Mouse (Mus musculus): ENCODE data around the gene Fut11. TPM values are rescaled to one million over a fixed set of nuclear protein-coding genes. Genes with fewer than 3 reads are reported as not detected.

Fut11 gene
- polyA plus RNA-seq, 1 experiment from 2014 or later: 24.9 TPM

GRCm38 (mm10) chr14:20660827-20661660, 33.7 kb upstream of the Fut11 start:
- Histone ChIP-seq H3K4me2 (peak overlapping the region; percentile 87), H3K36me3 (no peaks in the 10 kb centered on the region), H3K4me3 (replicated peaks) (peak overlapping the region; percentile 67), H3K9ac (replicated peaks) (peak overlapping the region; percentile 83), H3K9me3 (no peaks in the 10 kb centered on the region), H3K27ac (peak overlapping the region; percentile 96), H3K4me1 (replicated peaks) (peaks cover 30% of the 10 kb centered on the region), H3K27me3 (peaks cover 19% of the 10 kb centered on the region)
- WGBS: 1% methylated on average over 52 of the region's 52 CpGs
- peak; percentile 58 for ATAC-seq (ENCODE audit: insufficient number of reproducible peaks, insufficient read depth, low FRiP score, low TSS enrichment, low read depth)

GRCm38 (mm10) chr14:20661661-20662331, 33.0 kb upstream of the Fut11 start:
- H3K9ac ChIP-seq (replicated peaks): peak overlapping the region; percentile 83
- 12% methylated on average over 19 of the region's 19 CpGs for WGBS
- H3K27me3 ChIP-seq: peaks cover 22% of the 10 kb centered on the region
- H3K4me1 ChIP-seq (replicated peaks): peaks cover 30% of the 10 kb centered on the region
- peak overlapping the region; percentile 67 for H3K4me3 ChIP-seq (replicated peaks)
- H3K36me3 ChIP-seq: no peaks in the 10 kb centered on the region
- no peaks in the 10 kb centered on the region for H3K9me3 ChIP-seq
- peak overlapping the region; percentile 87 for H3K4me2 ChIP-seq
- ATAC-seq (ENCODE audit: insufficient number of reproducible peaks, insufficient read depth, low FRiP score, low TSS enrichment, low read depth): peak; percentile 29; the same call in 1 of the 2 replicates
- H3K27ac ChIP-seq: peak overlapping the region; percentile 96

GRCm38 (mm10) chr14:20662740-20663139, 32.0 kb upstream of the Fut11 start:
- H3K9ac ChIP-seq (replicated peaks): peak overlapping the region; percentile 83; the same call in 1 of the 2 replicates
- H3K4me2 ChIP-seq: peak overlapping the region; percentile 87
- 81% methylated on average over 3 of the region's 3 CpGs for WGBS
- no peaks in the 10 kb centered on the region for H3K36me3 ChIP-seq
- peaks cover 27% of the 10 kb centered on the region for H3K27me3 ChIP-seq
- H3K4me3 ChIP-seq (replicated peaks): peak overlapping the region; percentile 67
- no peak for ATAC-seq (ENCODE audit: insufficient number of reproducible peaks, insufficient read depth, low FRiP score, low TSS enrichment, low read depth)
- peaks cover 30% of the 10 kb centered on the region for H3K4me1 ChIP-seq (replicated peaks)
- no peak overlapping the region; the same call in 1 of the 2 replicates for H3K27ac ChIP-seq
- no peaks in the 10 kb centered on the region for H3K9me3 ChIP-seq

GRCm38 (mm10) chr14:20663601-20664000, 31.2 kb upstream of the Fut11 start:
- H3K4me3 ChIP-seq (replicated peaks): peak overlapping the region; percentile 18; the same call in 1 of the 2 replicates

GRCm38 (mm10) chr14:20664436-20664835, 30.3 kb upstream of the Fut11 start:
- peaks cover 30% of the 10 kb centered on the region for H3K4me1 ChIP-seq (replicated peaks)
- whole genome bisulfite sequencing: 54% methylated on average over 3 of the region's 3 CpGs
- peaks cover 35% of the 10 kb centered on the region for H3K27me3 ChIP-seq
- H3K9me3 ChIP-seq: no peaks in the 10 kb centered on the region
- peak overlapping the region; percentile 21 for H3K4me2 ChIP-seq
- H3K36me3 ChIP-seq: no peaks in the 10 kb centered on the region
- H3K4me3 ChIP-seq (replicated peaks): peak overlapping the region; percentile 18; the same call in 1 of the 2 replicates
- peak overlapping the region; percentile 75 for H3K27ac ChIP-seq
- 0 out of 2 replicates have a peak, but pooled peaks have one; percentile 7 for ATAC-seq (ENCODE audit: insufficient number of reproducible peaks, insufficient read depth, low FRiP score, low TSS enrichment, low read depth)
- H3K9ac ChIP-seq (replicated peaks): peak overlapping the region; percentile 40; the same call in 1 of the 2 replicates

More at GRCm38 (mm10) chr14:20663601-20664000, 31.2 kb upstream of the Fut11 start:
- 76% methylated on average over 2 of the region's 2 CpGs for WGBS
- peaks cover 30% of the 10 kb centered on the region for H3K4me1 ChIP-seq (replicated peaks)
- peaks cover 32% of the 10 kb centered on the region for H3K27me3 ChIP-seq
- peak overlapping the region; percentile 87 for H3K4me2 ChIP-seq
- H3K9ac ChIP-seq (replicated peaks): no peak overlapping the region; the same call in 1 of the 2 replicates
- H3K9me3 ChIP-seq: no peaks in the 10 kb centered on the region
- no peaks in the 10 kb centered on the region for H3K36me3 ChIP-seq
- no peak for ATAC-seq (ENCODE audit: insufficient number of reproducible peaks, insufficient read depth, low FRiP score, low TSS enrichment, low read depth)
- H3K27ac ChIP-seq: peak overlapping the region; percentile 75; the same call in 1 of the 2 replicates

- ATAC-seq (ENCODE audit: insufficient number of reproducible peaks, insufficient read depth, low FRiP score, low TSS enrichment, low read depth): no peak
- 71% methylated on average over 1 of the region's 1 CpGs for WGBS
- no peaks in the 10 kb centered on the region for H3K36me3 ChIP-seq
- H3K4me3 ChIP-seq (replicated peaks): no peak overlapping the region
- no peaks in the 10 kb centered on the region for H3K9me3 ChIP-seq
- peaks cover 41% of the 10 kb centered on the region for H3K27me3 ChIP-seq
- H3K4me1 ChIP-seq (replicated peaks): peaks cover 14% of the 10 kb centered on the region
- no peak overlapping the region for H3K4me2 ChIP-seq
- no peak overlapping the region for H3K27ac ChIP-seq
- peak overlapping the region; percentile 34; the same call in 1 of the 2 replicates for H3K9ac ChIP-seq (replicated peaks)
Measured at GRCm38 (mm10) chr14:20667469-20667868, 27.3 kb upstream of the Fut11 start.

GRCm38 (mm10) chr14:20668154-20668810, 26.5 kb upstream of the Fut11 start, which contains the start of gene Synpo2l:
Synpo2l (minus strand) TSS chr14:20668354.
- ATAC-seq (ENCODE audit: insufficient number of reproducible peaks, insufficient read depth, low FRiP score, low TSS enrichment, low read depth): no peak
- H3K4me3 ChIP-seq (replicated peaks): no peak within 1 kb of the TSS
- H3K27me3 ChIP-seq: peaks cover 32% of the 10 kb centered on the region
- no peak within 1 kb of the TSS for H3K4me2 ChIP-seq
- H3K27ac ChIP-seq: no peak within 1 kb of the TSS
- WGBS: 84% methylated on average over 8 of the region's 8 CpGs
- peak within 1 kb of the TSS; percentile 34; the same call in 1 of the 2 replicates for H3K9ac ChIP-seq (replicated peaks)
- H3K36me3 ChIP-seq: no peaks in the 10 kb centered on the region
- peaks cover 11% of the 10 kb centered on the region for H3K4me1 ChIP-seq (replicated peaks)
- H3K9me3 ChIP-seq: no peaks in the 10 kb centered on the region

- no peak for ATAC-seq (ENCODE audit: insufficient number of reproducible peaks, insufficient read depth, low FRiP score, low TSS enrichment, low read depth)
- Histone ChIP-seq H3K9me3 (no peaks in the 10 kb centered on the region), H3K4me3 (replicated peaks) (no peak overlapping the region), H3K27ac (no peak overlapping the region), H3K4me2 (0 out of 2 replicates have a peak overlapping the region, but pooled peaks have one; percentile 87), H3K36me3 (peaks cover 24% of the 10 kb centered on the region), H3K9ac (replicated peaks) (no peak overlapping the region), H3K27me3 (peaks cover 12% of the 10 kb centered on the region; the same call in 1 of the 2 replicates), H3K4me1 (replicated peaks) (peaks cover 14% of the 10 kb centered on the region)
- 93% methylated on average over 2 of the region's 2 CpGs for WGBS
Measured at GRCm38 (mm10) chr14:20672990-20673389, 21.8 kb upstream of the Fut11 start.

- 0 out of 2 replicates have a peak, but pooled peaks have one; percentile 12 for ATAC-seq (ENCODE audit: insufficient number of reproducible peaks, insufficient read depth, low FRiP score, low TSS enrichment, low read depth)
- H3K36me3 ChIP-seq: peaks cover 31% of the 10 kb centered on the region
- 10% methylated on average over 13 of the region's 13 CpGs for WGBS
- H3K27me3 ChIP-seq: peaks cover 10% of the 10 kb centered on the region; the same call in 1 of the 2 replicates
- H3K27ac ChIP-seq: peak overlapping the region; percentile 89
- no peaks in the 10 kb centered on the region for H3K9me3 ChIP-seq
- peak overlapping the region; percentile 87 for H3K4me2 ChIP-seq
- H3K4me1 ChIP-seq (replicated peaks): peaks cover 14% of the 10 kb centered on the region
- peak overlapping the region; percentile 75 for H3K4me3 ChIP-seq (replicated peaks)
- peak overlapping the region; percentile 42; the same call in 1 of the 2 replicates for H3K9ac ChIP-seq (replicated peaks)
Measured at GRCm38 (mm10) chr14:20673735-20674063, 21.1 kb upstream of the Fut11 start.

- Histone ChIP-seq H3K36me3 (peaks cover 36% of the 10 kb centered on the region), H3K9ac (replicated peaks) (peak within 1 kb of the TSS; percentile 78), H3K9me3 (no peaks in the 10 kb centered on the region), H3K4me1 (replicated peaks) (peaks cover 14% of the 10 kb centered on the region), H3K27ac (peak within 1 kb of the TSS; percentile 91), H3K27me3 (peaks cover 8% of the 10 kb centered on the region; the same call in 1 of the 2 replicates), H3K4me3 (replicated peaks) (peak within 1 kb of the TSS; percentile 75), H3K4me2 (peak within 1 kb of the TSS; percentile 87)
- 1% methylated on average over 43 of the region's 43 CpGs for WGBS
- ATAC-seq (ENCODE audit: insufficient number of reproducible peaks, insufficient read depth, low FRiP score, low TSS enrichment, low read depth): peak; percentile 91
Measured at GRCm38 (mm10) chr14:20674064-20674833, 20.5 kb upstream of the Fut11 start, which contains the start of gene Sec24c. Sec24c (plus strand) TSS chr14:20674308.
